Mouse (Mus musculus) heart, adult 2 months (tissue): ENCODE measurements around the gene Terb1.

ENCODE experiments used
- CTCF ChIP-seq: fragments of 200-600 bp; IDR thresholded peaks from 2 replicates; pipeline ENCODE4 v1.8.1; 2022; ENCODE audit warnings: antibody characterized with exemption, mild to moderate bottlenecking, moderate library complexity
- EP300 ChIP-seq: fragments of 200-500 bp; IDR thresholded peaks from 2 replicates; pipeline ENCODE4 v1.6.1; 2011; ENCODE audit warnings: low read depth, low read length, control low read depth; ENCODE audit not compliant: insufficient read depth
- POLR2A ChIP-seq: fragments of 200-500 bp; IDR thresholded peaks from 2 replicates; pipeline ENCODE4 v1.6.1; 2011; ENCODE audit warnings: mild to moderate bottlenecking, low read depth, low read length, control low read depth; ENCODE audit not compliant: insufficient read depth

DNA sequence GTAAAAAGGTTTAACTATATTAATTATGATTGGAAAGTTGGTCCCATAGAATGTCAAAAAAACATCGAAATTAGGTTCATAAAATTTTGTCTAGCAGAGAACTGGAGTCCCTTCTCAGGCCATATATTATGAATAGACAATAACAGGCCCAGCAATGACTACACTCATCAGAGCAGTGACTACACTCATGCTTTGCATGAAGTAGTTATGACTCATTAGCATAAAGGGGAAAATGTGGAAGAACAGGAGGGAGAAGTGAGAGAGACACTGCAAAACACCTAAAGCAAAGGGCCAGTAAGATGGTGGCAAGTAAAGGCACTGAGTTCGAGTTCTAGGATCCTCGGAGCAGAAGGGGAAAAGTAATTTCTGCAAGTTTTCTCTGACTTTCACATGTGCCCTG, 63.7 kb downstream of the Terb1 start:
- TF ChIP-seq CTCF: no peak
- no peak for TF ChIP-seq POLR2A
- no peak for TF ChIP-seq EP300
